ENCODE assay signal across 8 mouse cellular contexts in the genomic region with DNA sequence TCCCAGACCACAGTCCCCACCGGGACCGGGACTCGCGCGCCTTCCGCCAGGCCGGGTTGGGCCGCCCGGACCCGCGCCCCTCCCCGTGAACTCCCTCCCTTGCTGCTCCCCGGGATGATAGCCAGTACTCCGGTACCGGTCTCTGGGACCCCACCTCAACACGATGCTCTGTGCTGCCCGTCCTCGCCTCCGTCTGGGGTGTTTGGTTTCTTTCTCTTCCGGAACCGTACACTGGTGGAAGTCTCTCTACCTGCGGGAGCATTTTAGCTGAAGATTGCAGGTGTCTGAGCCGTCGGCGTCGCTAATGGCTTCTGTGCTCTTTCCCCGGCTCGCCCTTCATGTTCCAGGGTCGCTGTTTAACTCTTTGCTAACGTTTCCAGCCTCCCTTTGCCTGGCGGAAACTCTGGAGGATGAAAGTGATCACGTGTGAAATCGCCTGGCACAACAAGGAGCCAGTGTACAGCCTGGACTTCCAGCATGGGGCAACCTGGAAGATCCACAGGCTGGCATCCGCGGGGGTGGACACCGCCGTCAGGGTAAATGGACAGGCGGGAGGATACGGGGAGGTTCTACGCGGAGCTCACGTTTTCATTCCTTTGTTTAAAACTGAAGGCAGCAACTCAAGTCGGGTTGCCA. TPM values are rescaled to one million over a fixed set of nuclear protein-coding genes. Genes with fewer than 3 reads are reported as not detected.
DNase-seq lines count a peak whose midpoint lies in the region; ATAC-seq and TF ChIP-seq lines count a peak whose summit lies in the region.

No protein-coding gene starts in this region.

- no peak for TF ChIP-seq POLR2A in lung, adult 2 months (IDR thresholded peaks at IDR 0.05; ENCODE audit: borderline replicate concordance, extremely low read depth, low read depth, low read length)

- peaks cover 30% of the 10 kb centered on the region for H3K36me3 ChIP-seq in embryonic facial prominence, embryonic 14.5 days (ENCODE audit: control insufficient read depth, insufficient read depth, low read length)
- H3K36me3 ChIP-seq in hindbrain, embryonic 12.5 days = peaks cover 9% of the 10 kb centered on the region; the same call in 1 of the 2 replicates
- H3K36me3 ChIP-seq in liver, embryonic 12.5 days = peaks cover 33% of the 10 kb centered on the region

- no peaks in the 10 kb centered on the region; the same call in 1 of the 2 replicates for H3K4me1 ChIP-seq in lung, adult 2 months (ENCODE audit: control insufficient read depth, insufficient read depth, low read length)
- H3K4me1 ChIP-seq in embryonic facial prominence, embryonic 14.5 days (ENCODE audit: control insufficient read depth, insufficient read depth, low read length) = peaks cover 10% of the 10 kb centered on the region; the same call in 1 of the 2 replicates
- peaks cover 13% of the 10 kb centered on the region for H3K4me1 ChIP-seq in hindbrain, embryonic 12.5 days
- H3K4me1 ChIP-seq in liver, embryonic 12.5 days = peaks cover 26% of the 10 kb centered on the region

- H3K9me3 ChIP-seq in embryonic facial prominence, embryonic 14.5 days (ENCODE audit: control insufficient read depth, low read length) = no peaks in the 10 kb centered on the region
- H3K9me3 ChIP-seq in hindbrain, embryonic 12.5 days (replicated peaks) = no peaks in the 10 kb centered on the region
- H3K9me3 ChIP-seq in liver, embryonic 12.5 days (replicated peaks) = no peaks in the 10 kb centered on the region

- H3K9ac ChIP-seq in embryonic facial prominence, embryonic 14.5 days (ENCODE audit: low read depth, low read length) = peak overlapping the region; percentile 76
- H3K9ac ChIP-seq in hindbrain, embryonic 12.5 days = peak overlapping the region; percentile 73
- H3K9ac ChIP-seq in liver, embryonic 12.5 days = peak overlapping the region; percentile 88

- ATAC-seq in embryonic facial prominence, embryonic 14.5 days (ENCODE audit: low read depth) = peak; percentile 19; the same call in 1 of the 2 replicates
- peak; percentile 74 for ATAC-seq in hindbrain, embryonic 12.5 days (ENCODE audit: low FRiP score)
- peak; percentile 73 for ATAC-seq in liver, embryonic 12.5 days
- ATAC-seq in neutrophil, adult 5-6 weeks (ENCODE audit: extremely low read depth, insufficient number of reproducible peaks, low FRiP score, poor library complexity, severe bottlenecking) = peak; percentile 23; the same call in 1 of the 2 replicates

- peak overlapping the region; percentile 82 for H3K4me3 ChIP-seq in lung, adult 2 months (replicated peaks; ENCODE audit: extremely low read depth, low read depth, low read length)
- peak overlapping the region; percentile 90 for H3K4me3 ChIP-seq in embryonic facial prominence, embryonic 14.5 days (ENCODE audit: low read depth, low read length)
- peak overlapping the region; percentile 77 for H3K4me3 ChIP-seq in hindbrain, embryonic 12.5 days
- peak overlapping the region; percentile 89 for H3K4me3 ChIP-seq in liver, embryonic 12.5 days

- no peaks in the 10 kb centered on the region for H3K27me3 ChIP-seq in embryonic facial prominence, embryonic 14.5 days (replicated peaks; ENCODE audit: control insufficient read depth, insufficient read depth, low read length)
- no peaks in the 10 kb centered on the region for H3K27me3 ChIP-seq in hindbrain, embryonic 12.5 days
- H3K27me3 ChIP-seq in liver, embryonic 12.5 days (replicated peaks) = no peaks in the 10 kb centered on the region

- H3K27ac ChIP-seq in embryonic facial prominence, embryonic 14.5 days (replicated peaks; ENCODE audit: low read depth, low read length) = 0 out of 2 replicates have a peak overlapping the region, but pooled peaks have one; percentile 45
- no peak overlapping the region for H3K27ac ChIP-seq in hindbrain, embryonic 12.5 days
- H3K27ac ChIP-seq in liver, embryonic 12.5 days = peak overlapping the region; percentile 65; the same call in 1 of the 2 replicates

- H3K4me2 ChIP-seq in embryonic facial prominence, embryonic 14.5 days (ENCODE audit: low read depth, low read length) = peak overlapping the region; percentile 85
- peak overlapping the region; percentile 89 for H3K4me2 ChIP-seq in hindbrain, embryonic 12.5 days (replicated peaks)
- peak overlapping the region; percentile 93 for H3K4me2 ChIP-seq in liver, embryonic 12.5 days

- no peak for TF ChIP-seq CTCF in lung, adult 2 months (IDR thresholded peaks at IDR 0.05; ENCODE audit: insufficient read depth, low read length)

- 1% methylated on average over 43 of the region's 43 CpGs for WGBS in lung, adult 2 months
- 2% methylated on average over 32 of the region's 43 CpGs for WGBS in embryonic facial prominence, embryonic 14.5 days
- WGBS in hindbrain, embryonic 12.5 days = under 1% methylated on average over 43 of the region's 43 CpGs
- under 1% methylated on average over 43 of the region's 43 CpGs for WGBS in liver, embryonic 12.5 days (ENCODE audit: insufficient replicate concordance)

- DNase-seq in lung, adult 2 months = no peak
- DNase-seq in lung, postnatal 25 days (ENCODE audit: low spot score) = no peak
- peak; percentile 49 for DNase-seq in adrenal gland, postnatal 14 days
- peak; percentile 28 for DNase-seq in embryonic facial prominence, embryonic 14.5 days (ENCODE audit: low spot score)
- no peak for DNase-seq in gastrocnemius, postnatal 25 days

RNA-seq across cellular contexts. Expression of gene Chaf1b, which starts 0.5 kb away (rescaled TPM):
- polyA plus RNA-seq in lung, adult 2 months (2012; rRNA removed) = 1.8 and 3.2 TPM in 2 replicates
- total RNA-seq in adrenal gland, postnatal 14 days (2021) = 9.3 and 11.1 TPM in 2 replicates
- polyA plus RNA-seq in embryonic facial prominence, embryonic 14.5 days (2014; fragmentation: Nextera tagmentation; extraction: Ambion mirVana) = 51.8 and 64.1 TPM in 2 replicates
- 48.4 and 55.1 TPM in 2 replicates for polyA plus RNA-seq in hindbrain, embryonic 12.5 days (2016; fragmentation: Nextera tagmentation; extraction: Ambion mirVana)
- 66.9 and 71.2 TPM in 2 replicates for polyA plus RNA-seq in liver, embryonic 12.5 days (2016; fragmentation: Nextera tagmentation; extraction: Ambion mirVana)
- total RNA-seq in neutrophil, adult 5-6 weeks (2017) = 4.2 and 5.4 TPM in 2 replicates
- total RNA-seq in gastrocnemius, postnatal 25 days (2021) = under 1 TPM; 0.26 to 0.54 TPM

RNA-seq across cellular contexts. Expression of gene Morc3, which starts 52.3 kb away (rescaled TPM):
- polyA plus RNA-seq in lung, adult 2 months (2012; rRNA removed) = 6.1 and 10.7 TPM in 2 replicates
- 33.6 and 43.6 TPM in 2 replicates for total RNA-seq in adrenal gland, postnatal 14 days (2021)
- 31.1 and 32.1 TPM in 2 replicates for polyA plus RNA-seq in embryonic facial prominence, embryonic 14.5 days (2014; fragmentation: Nextera tagmentation; extraction: Ambion mirVana)
- polyA plus RNA-seq in hindbrain, embryonic 12.5 days (2016; fragmentation: Nextera tagmentation; extraction: Ambion mirVana) = 33.4 and 43.7 TPM in 2 replicates
- 22.6 and 26.3 TPM in 2 replicates for polyA plus RNA-seq in liver, embryonic 12.5 days (2016; fragmentation: Nextera tagmentation; extraction: Ambion mirVana)
- total RNA-seq in neutrophil, adult 5-6 weeks (2017) = 339 and 376 TPM in 2 replicates
- total RNA-seq in gastrocnemius, postnatal 25 days (2021) = 10 to 100 TPM; 11.4 to 13.9 TPM

Comparison
In these comparisons a context has a peak if more than half of its experiments do, and no peak if none do; other contexts are left out.
1. DNase-seq: peak in adrenal gland, postnatal 14 days (single experiment) and embryonic facial prominence, embryonic 14.5 days (single experiment); none in lung, adult 2 months (single experiment), lung, postnatal 25 days (single experiment) and gastrocnemius, postnatal 25 days (single experiment).
2. ATAC-seq: peak in every context shown above with its lines; median percentile 74 in hindbrain, embryonic 12.5 days; 73 in liver, embryonic 12.5 days; 23 in neutrophil, adult 5-6 weeks; 19 in embryonic facial prominence, embryonic 14.5 days.
3. RNA of gene Chaf1b, which starts 0.5 kb away (polyA plus RNA-seq): 66.9 to 71.2 TPM in liver, embryonic 12.5 days, 48.4 to 55.1 TPM in hindbrain, embryonic 12.5 days and 51.8 to 64.1 TPM in embryonic facial prominence, embryonic 14.5 days; 1.8 to 3.2 TPM in lung, adult 2 months; every median in the first group is over 10 times any median in the second.
4. Peak in every context shown above with its lines, with median percentiles within 50 percentile points of each other: H3K4me3 ChIP-seq, H3K4me2 ChIP-seq and H3K9ac ChIP-seq.